Mouse (Mus musculus) R1 (cell line): ENCODE measurements around the gene Ltbp4.

Experiments used
- DNase-seq: peaks from one replicate; pipeline ENCODE4 v3.0.0-alpha.2; 2018; ENCODE audit warnings: low read depth, low spot score

Ltbp4 gene

DNA sequence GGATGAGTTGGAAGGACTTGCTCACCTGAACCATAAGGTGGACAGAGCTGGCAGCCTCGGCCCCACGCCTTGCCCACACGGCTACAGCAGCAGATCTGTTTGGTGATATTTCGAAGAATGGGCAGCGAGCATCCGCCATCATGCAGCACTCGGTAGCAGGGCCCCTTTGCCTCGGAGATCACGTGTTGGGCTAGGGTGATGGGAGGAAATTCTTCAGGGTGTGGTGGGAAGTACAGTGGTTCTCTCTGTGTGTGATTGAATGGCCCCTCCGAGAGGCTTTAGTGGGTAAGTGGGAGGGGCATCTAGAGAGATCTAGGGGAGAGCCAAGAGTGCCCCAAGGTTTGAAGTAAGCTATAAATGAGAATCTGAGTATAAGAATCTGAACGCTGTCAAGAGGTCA is 9.3 kb downstream of the Ltbp4 start:
- DNase-seq = peak; percentile 87

- DNase-seq = no peak
Measured at GRCm38 (mm10) chr7:27327500-27327899, 10.0 kb downstream of the Ltbp4 start.

DNA sequence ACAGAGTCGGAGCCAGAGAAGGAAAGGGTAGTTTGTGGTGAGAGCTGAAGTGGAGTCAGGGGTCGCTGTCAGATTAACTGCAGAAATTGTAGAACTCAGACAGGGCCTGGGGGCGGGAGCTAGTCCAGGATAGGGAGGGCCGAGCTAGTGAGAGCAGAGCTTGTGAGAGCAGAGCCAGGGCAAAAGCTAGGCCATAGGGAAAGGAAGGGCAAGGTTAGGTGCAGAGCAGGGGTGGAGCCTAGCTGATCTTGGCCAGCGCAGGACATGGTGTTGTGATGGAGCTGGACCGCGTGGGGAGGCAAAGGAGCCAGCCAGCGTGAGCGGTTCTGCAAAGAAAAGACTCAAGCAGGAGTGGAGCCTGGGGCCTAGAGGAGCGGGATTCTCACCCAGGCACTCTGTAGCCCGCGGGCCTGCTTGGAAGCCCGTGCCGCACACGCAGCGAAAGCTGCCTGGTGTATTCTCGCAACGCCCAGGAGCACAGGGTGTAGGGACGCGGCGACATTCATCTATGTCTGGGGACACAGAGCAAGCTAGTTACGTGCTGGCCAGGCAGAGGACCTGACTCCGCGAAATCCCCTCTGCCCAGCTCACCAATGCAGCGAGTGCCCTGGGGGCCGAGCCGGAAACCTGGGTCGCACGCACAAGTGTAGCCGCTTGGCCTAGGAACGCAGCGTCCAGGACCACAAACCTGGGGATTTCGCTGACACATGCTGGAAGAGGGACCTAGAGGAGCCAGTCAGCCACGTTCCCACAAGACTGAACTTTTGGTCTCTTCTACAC is 11.2 kb downstream of the Ltbp4 start:
- DNase-seq = peak; percentile 94

- DNase-seq = peak; percentile 96
Measured at GRCm38 (mm10) chr7:27325697-27326096, 11.8 kb downstream of the Ltbp4 start.

GRCm38 (mm10) chr7:27324928-27325327 is 12.6 kb downstream of the Ltbp4 start:
- no peak for DNase-seq

DNA sequence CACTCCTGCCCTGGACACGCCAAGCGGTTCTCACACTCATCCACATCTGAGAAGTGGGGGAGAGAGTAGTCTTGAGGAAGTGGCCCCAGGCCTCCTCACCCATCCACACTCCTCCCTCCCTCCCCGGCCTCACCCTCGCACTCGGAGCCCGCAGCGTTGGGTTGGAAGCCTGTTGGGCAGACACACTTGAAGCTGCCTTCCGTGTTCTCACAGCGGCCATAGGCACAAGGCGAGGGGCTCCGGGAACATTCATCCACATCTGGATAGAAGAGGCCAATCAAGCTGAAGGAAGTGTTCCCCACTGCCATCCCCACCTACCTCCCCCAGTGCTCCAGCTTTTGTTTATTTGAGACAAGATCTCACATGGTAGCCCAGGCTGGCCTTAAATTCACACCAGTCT is 13.3 kb downstream of the Ltbp4 start:
- no peak for DNase-seq

GRCm38 (mm10) chr7:27323001-27323400 is 14.5 kb downstream of the Ltbp4 start:
- DNase-seq = peak; percentile 47

DNA sequence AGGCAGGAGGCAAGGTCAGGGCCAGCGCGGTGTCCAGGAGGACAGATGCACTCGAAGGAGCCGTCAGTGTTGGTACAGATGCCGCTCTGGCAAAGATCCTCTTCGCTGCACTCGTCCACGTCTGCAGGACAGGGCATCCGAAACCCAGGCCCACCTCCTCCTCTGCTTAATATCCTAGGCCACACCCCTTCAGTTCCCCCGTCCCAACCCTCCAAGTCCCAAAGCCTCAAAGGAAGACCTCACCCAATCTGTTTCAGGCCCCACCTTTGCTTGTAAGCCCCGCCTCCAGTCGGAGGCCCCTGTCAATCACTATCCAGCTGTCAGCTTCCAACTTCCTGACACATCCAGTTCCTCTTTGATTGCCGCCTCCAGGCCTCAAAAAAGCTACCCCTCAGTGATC is 15.2 kb downstream of the Ltbp4 start:
- peak; percentile 95 for DNase-seq

DNA sequence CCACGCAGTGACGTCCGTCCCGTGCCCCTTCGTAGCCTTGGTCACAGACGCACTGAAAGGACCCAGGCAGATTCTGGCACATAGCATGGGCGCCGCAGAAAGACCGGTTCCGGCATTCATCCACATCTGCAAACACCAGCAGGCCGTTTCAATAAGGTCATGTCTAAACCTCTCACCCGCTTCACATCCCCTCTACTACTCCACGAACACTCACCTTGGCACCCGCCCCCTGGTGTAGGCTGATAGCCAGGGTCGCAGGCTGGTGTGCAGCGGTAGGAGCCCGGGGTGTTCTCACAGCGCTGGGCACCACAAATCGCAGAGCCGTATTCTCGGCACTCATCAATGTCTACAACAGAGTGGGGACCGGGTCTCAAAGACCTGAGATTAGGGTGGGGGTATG is 18.1 kb downstream of the Ltbp4 start:
- DNase-seq = no peak

- peak; percentile 46 for DNase-seq
Measured at GRCm38 (mm10) chr7:27315958-27316357, 21.5 kb downstream of the Ltbp4 start.

DNA sequence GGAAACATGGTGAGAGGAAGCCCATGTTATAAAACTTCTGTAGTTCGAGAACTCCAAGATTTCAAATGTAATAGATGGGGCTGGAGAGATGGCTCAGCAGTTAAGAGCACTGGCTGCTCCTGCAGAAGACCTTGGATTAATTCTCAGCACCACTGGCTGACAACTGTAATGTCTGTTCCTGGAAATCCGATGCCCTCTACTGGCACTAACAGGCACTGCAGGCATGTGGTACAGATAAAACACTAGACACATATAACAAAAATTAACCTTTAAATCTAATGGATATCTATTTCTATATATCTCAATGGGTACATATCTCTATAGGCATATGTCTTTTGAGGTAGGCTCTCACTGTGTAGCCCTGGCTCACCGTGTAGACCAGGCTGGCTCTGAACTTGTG is 23.1 kb downstream of the Ltbp4 start:
- DNase-seq = peak; percentile 80

GRCm38 (mm10) chr7:27311651-27312284 is 25.7 kb downstream of the Ltbp4 start:
- DNase-seq = peak; percentile 68

DNA sequence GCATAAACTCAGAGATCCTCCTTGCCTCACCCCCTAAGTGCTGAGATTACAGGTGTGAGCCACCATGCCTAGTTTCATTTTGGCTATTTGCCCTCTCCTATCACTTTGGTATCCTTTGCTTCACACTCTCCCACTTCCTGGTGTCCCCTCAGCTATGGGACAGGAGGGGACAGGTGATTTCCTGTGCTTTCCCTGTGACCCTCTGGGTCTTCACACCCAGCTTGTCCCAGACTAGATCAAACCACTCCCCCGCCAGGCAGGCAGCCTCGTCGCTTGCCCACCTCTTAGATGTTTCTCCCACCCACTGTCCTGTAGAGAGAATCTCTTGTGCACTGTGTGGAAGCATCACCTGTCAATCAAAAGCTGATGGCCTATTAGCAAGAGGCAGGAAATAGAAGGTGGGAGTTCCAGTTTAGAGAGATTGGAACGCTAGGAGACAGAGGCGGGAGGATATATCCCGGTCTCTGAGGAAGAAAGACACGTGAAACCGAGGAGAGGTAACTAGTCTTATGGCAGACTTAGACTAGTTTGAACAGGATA is 26.4 kb downstream of the Ltbp4 start:
- peak; percentile 99 for DNase-seq

DNA sequence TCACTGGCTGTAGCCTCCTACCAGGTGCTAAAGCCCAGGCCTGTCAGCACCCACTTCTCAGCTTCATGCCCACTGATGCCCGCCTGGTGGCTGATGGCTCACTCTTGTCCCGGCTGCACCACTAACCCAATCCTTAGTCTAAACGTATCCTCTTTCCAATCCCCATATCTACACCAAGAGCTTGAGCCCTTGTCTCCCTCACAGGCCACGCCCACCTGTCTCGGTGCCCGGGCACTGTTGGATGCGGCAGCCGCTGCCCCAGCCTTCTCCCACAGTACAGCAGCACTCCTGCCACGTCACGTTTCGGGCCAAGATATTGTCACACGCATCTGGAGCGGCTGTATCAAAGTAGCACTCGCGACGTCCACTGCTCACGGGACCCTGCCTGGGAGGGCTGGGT is 27.2 kb downstream of the Ltbp4 start:
- DNase-seq = peak; percentile 93

- DNase-seq = no peak
Measured at GRCm38 (mm10) chr7:27309832-27310231, 27.7 kb downstream of the Ltbp4 start.

- DNase-seq = peak; percentile 99
Measured at GRCm38 (mm10) chr7:27308821-27309549, 28.5 kb downstream of the Ltbp4 start.

GRCm38 (mm10) chr7:27307551-27307950 is 29.9 kb downstream of the Ltbp4 start:
- DNase-seq = peak; percentile 81

GRCm38 (mm10) chr7:27306161-27307160 is 31.0 kb downstream of the Ltbp4 start:
- peak; percentile 92 for DNase-seq

- no peak for DNase-seq
Measured at GRCm38 (mm10) chr7:27305091-27305730, 32.3 kb downstream of the Ltbp4 start.

DNA sequence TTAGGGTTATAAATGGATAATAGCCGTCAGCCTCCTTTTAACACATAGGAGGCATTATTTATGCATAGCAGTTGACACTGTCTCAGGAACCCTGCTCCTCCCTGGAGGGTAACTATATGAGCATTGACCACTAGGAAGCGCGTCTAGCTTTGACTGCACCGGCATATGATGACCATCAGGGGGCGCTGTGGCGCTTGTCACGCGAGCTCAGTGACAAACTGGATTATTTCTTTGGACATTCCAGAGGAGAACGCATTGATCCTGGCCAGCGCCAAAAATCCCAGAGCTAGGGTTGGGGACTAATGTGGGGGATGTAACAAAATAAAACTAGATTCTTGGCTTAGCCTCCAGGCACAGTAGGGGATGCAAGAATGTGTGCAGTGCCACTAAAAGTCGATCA is 35.3 kb downstream of the Ltbp4 start:
- peak; percentile 93 for DNase-seq

GRCm38 (mm10) chr7:27300801-27301200 is 36.7 kb downstream of the Ltbp4 start:
- DNase-seq = no peak
